Comparison of ENCODE assay signal across 23 mouse cellular contexts in the genomic region with DNA sequence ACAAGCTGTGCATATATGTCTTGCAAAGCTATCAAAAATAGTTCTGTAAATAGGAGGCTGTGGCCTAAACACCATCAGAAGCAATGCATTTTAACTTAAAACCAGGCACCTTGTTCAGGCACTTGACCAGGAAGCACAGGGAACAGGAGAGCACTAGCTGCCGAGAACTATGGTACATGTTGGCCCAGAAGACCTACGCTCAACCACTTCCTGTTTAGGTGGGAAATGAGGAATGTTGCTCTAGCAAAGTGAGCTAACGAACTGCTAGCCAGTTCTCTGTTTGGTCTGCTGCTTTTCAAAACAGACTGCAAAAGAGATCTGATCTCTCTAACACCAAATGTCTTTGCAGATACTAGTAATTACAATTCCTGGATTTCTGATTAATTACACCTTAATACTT. TPM values are rescaled to one million over a fixed set of nuclear protein-coding genes. Genes with fewer than 3 reads are reported as not detected.
"Had no signal": no experiment of that assay in that cellular context is flagged by ENCODE, and none has a peak within 500 bp of the region (broad histone marks: within the 10 kb centered on the region; RNA-seq: fewer than 3 reads in every experiment).

No protein-coding gene starts in this region.

- H3K27ac ChIP-seq: limb, embryonic 13.5 days; liver, embryonic 14.5 days; midbrain, embryonic 13.5 days; neural tube, embryonic 15.5 days had no signal

- H3K9me3 ChIP-seq: limb, embryonic 13.5 days; midbrain, embryonic 13.5 days; neural tube, embryonic 15.5 days had no signal

- H3K4me2 ChIP-seq: limb, embryonic 13.5 days; midbrain, embryonic 13.5 days; neural tube, embryonic 15.5 days had no signal

- H3K27me3 ChIP-seq: limb, embryonic 13.5 days; midbrain, embryonic 13.5 days; neural tube, embryonic 15.5 days had no signal

- H3K9ac ChIP-seq: limb, embryonic 13.5 days; liver, embryonic 14.5 days; midbrain, embryonic 13.5 days; neural tube, embryonic 15.5 days had no signal

- H3K4me3 ChIP-seq: limb, embryonic 13.5 days; midbrain, embryonic 13.5 days; neural tube, embryonic 15.5 days had no signal

- H3K36me3 ChIP-seq: limb, embryonic 13.5 days; midbrain, embryonic 13.5 days; neural tube, embryonic 15.5 days had no signal

- ATAC-seq: midbrain, embryonic 13.5 days had no signal

- DNase-seq: kidney, adult 18-20 months; kidney, postnatal 14 days; left cerebral cortex, postnatal 4 days; lung, adult 18-20 months; lung, postnatal 4 days; right cerebral cortex, postnatal 4 days; spleen, adult 18-20 months had no signal

- H3K4me1 ChIP-seq: limb, embryonic 13.5 days; midbrain, embryonic 13.5 days; neural tube, embryonic 15.5 days had no signal

RNA-seq across cellular contexts. Expression of a gene that starts 9.2 kb away (rescaled TPM):
- total RNA-seq: layer of hippocampus, adult 8-10 months; layer of hippocampus, postnatal 14 days; left cerebral cortex, adult 18-20 months; left cerebral cortex, postnatal 10 days; left cerebral cortex, postnatal 4 days; liver, adult 2 months; megakaryocyte-erythroid progenitor cell, adult 5-6 weeks; midbrain, postnatal 0 days had no signal
- polyA plus RNA-seq: kidney, embryonic 14.5 days; large intestine, adult 2 months; limb, embryonic 13.5 days; liver, adult 2 months; liver, embryonic 14.5 days; lung, embryonic 16.5 days; midbrain, embryonic 13.5 days; midbrain, postnatal 0 days; neural tube, embryonic 11.5 days; neural tube, embryonic 15.5 days; stomach, embryonic 16.5 days had no signal

RNA-seq across cellular contexts. Expression of a gene that starts 12.5 kb away (rescaled TPM):
- total RNA-seq: layer of hippocampus, adult 8-10 months; layer of hippocampus, postnatal 14 days; left cerebral cortex, adult 18-20 months; left cerebral cortex, postnatal 4 days; liver, adult 2 months; megakaryocyte-erythroid progenitor cell, adult 5-6 weeks; midbrain, postnatal 0 days had no signal
- polyA plus RNA-seq: limb, embryonic 13.5 days; liver, adult 2 months; liver, embryonic 14.5 days; midbrain, embryonic 13.5 days; midbrain, postnatal 0 days; neural tube, embryonic 11.5 days; neural tube, embryonic 15.5 days had no signal

RNA-seq across cellular contexts. Expression of a gene that starts 51.6 kb away (rescaled TPM):
- total RNA-seq: left cerebral cortex, postnatal 4 days; megakaryocyte-erythroid progenitor cell, adult 5-6 weeks; midbrain, postnatal 0 days had no signal
- polyA plus RNA-seq: limb, embryonic 13.5 days; lung, embryonic 16.5 days; midbrain, embryonic 13.5 days; midbrain, postnatal 0 days; neural tube, embryonic 11.5 days; neural tube, embryonic 15.5 days had no signal
